Mouse (Mus musculus) regulatory T cell (primary cell): Measurements from ENCODE around the gene Rhbdl2.

Source experiments
- in situ Hi-C: fragments of 300-600 bp; cut with MboI, MseI; formaldehyde crosslinking; loops from one replicate; pipeline ENCODE4 v1.15.1; 2025; ENCODE audit warnings: high pct_unique_total_duplicates

Rhbdl2 gene

DNA sequence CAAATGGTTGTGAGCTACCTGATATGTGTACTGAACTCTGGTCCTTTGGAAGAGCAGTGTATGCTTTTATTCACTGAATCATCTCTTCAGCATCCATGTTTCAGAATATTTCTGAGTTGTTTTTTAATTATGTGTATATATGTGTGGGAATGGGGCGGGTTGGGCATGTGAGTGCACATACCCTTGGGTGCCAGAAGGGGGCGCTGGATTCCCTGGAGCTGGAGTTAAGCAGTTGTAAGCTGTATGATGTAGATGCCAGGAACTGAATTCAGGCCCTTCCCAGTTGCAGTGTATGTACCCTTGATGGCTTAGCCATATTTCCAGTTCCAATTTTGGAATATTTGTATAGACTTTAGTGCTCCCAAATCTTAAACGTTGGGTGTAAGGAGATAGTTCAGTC, 24.9 kb downstream of the Rhbdl2 start:
- in situ Hi-C loops, result no loop called here

DNA sequence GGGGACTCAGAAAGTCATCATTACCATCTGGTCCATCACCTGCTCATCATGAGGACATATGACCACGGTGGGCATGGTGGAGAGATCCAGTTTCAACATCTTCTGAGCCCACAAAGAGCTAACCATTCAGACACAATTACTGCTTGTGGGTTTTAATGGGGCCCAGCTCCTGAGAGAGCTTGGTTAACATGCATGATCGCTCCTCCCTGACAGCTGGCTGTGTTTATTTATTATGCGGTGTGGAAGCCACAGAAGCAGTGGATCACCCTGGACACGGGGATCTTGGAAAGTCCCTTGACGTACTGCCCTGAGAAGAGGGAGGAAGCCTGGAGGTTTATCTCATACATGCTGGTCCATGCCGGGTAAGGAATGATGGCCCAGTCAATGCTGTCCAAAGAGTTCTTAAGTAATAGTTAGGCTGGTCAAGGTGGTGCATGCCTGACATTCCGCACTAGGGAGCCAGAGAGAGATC, 26.4 kb downstream of the Rhbdl2 start:
- in situ Hi-C loops, result no loop called here

DNA sequence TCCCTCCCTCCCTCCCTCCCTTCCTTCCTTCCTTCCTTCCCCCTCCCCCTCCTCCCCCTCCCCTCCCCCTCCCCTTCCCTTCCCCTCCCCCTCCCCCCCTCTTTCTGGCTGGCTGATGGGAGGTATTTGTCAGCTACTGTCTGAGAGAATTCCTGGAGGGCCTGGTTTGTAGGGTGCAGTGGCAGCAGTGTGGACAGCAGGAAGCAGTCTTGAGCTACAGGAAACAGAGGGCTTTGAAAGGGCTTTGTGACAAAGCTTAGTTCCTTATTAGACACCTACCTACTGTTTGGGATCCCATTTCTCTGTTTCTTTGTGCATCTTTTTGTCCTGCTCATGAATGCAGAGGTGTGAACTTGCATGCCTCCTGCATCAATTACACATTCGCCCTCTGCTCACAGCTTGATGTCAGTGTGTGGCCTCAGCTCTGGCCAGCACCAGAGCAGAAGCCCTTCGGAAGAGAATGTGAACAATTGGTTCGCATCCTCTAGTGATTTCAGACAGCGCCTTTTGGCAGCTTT, 31.5 kb downstream of the Rhbdl2 start:
- in situ Hi-C loops, result no loop called here

DNA sequence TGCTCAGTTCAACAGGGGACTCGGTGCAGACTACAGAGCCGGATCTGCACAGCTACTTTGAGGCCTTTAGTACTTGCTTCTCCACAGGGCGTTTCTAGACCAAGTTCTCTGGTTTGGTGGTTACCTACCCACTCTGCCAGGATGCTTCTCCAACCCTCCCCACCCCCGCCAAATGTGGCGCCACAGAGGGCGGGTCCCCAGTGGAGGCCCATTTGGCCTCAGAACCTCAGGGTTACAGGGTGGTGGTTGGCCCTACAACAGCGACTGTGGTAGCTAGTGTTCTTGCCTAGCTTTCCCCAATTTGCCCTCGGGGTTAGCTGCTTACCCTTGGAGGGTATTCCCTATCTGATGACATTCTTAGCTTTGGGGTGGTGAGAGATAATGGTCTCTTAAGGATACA, 54.5 kb downstream of the Rhbdl2 start:
- in situ Hi-C loops, result no loop called here

- in situ Hi-C loops, result no loop called here
Observed at GRCm38 (mm10) chr4:123856888-123857287, 69.2 kb downstream of the Rhbdl2 start.

DNA sequence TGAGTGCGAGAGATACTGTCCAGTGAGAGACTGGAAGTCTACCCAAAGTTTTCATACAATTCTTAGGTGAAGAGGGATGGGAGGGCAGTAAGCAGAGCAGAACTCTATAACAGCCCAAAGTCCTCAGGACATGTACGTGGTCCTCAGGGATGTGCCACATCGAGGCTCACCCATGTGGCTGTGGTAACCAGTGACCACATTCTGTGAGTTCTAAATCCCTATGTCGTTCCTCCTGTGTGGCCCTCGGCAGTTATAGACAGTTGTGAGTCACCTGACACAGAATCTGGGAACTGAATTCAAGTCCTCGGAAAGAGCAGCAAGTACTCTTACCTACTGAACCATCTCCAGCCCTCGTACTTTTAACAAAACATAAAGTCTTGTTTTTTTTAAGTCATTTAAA, 70.4 kb downstream of the Rhbdl2 start:
- in situ Hi-C loops, result no loop called here

DNA sequence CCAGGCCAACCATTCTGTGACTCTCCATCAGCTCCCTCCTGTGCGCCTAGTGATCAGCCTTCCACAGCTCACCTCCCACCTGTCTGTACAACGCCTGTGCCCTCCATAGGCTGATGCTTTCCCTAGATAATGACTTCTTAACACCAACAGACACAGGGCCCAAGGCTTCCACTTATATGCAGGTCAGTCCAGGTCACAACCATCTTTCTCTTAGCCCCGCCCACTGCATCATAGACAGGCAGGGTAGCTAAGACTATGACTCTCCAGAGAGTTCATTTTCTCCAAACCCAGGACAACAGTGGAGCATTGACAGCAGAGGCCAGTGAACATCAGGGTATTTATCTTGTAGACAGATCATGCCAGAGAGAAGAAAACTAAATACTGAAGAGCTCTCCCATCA, 71.7 kb downstream of the Rhbdl2 start, which contains the start of gene 4933427I04Rik:
TSS of gene 4933427I04Rik (plus strand) at position 301 of the 400 bp plus-strand sequence.
- in situ Hi-C loops, result no loop called here

DNA sequence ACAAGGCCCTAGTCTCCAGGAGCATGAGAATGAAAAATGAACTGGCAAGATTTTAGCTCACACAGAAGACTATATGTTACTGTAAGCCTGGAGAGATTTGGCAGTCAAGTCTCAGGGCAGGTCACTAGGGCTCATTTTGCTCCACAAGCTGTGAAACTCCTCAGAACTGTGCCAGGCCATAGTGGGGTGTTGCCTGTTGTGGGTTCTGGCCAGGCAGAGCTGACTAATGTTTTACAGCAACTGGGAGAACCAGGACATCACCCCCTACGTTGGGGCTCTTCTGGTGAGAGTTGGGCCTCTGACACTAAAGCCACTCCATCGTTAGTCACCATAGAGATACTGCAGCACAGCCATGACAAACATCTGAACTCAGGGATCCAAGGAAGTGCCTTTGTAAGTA, 72.1 kb downstream of the Rhbdl2 start:
- in situ Hi-C loops, result no loop called here

DNA sequence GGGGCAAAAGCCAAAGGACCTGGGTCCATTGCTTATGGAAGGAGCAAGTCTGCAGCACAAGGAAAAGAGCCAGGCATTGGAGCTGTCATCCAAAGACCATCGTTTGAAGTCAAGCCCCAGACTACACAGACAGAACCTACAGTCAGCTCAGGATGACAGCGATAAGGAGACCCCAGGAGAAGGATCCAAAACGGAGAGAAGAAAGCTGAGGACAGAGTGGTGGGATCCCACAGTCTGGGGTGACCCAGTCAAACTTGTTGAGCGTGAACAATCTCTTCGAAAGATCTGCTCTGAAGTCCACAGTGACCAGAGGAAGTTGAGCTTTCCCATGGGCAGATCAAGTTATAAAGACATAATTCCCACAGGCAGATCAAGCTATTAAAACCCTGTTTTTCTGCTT, 72.9 kb downstream of the Rhbdl2 start:
- in situ Hi-C loops, result no loop called here
